Mouse (Mus musculus): ENCODE measurements around the gene Pde8a. TPM values are rescaled to one million over a fixed set of nuclear protein-coding genes. Genes with fewer than 3 reads are reported as not detected.
"Not testable (repeated sequence)": the region's sequence is repeated elsewhere in the genome, so short reads cannot be mapped to it uniquely, and the experiment has no call there.

Gene Pde8a
- polyA plus RNA-seq, 1 experiment from 2014 or later = 6.8 TPM

DNA sequence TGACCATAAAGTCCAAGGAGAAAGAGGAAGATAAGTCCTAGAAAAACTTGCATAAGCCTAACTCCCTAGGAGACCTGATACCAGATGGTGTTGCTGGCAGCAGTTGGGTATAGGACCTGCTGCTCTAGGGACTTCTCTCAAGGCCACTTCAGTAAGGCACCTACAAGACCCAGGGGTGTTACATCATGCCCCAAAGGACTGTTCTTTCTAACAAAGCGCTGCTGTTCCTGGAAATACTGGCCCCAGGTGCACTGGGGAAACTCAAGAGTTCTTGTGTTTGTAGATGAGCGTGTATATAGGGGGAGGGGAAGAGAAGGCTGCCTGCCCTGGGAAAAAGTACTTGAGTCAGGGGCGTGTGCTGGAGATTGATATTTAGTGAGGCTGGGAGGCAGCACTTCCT, 16.6 kb upstream of the Pde8a start:
- H3K36me3 ChIP-seq (ENCODE audit: insufficient read depth) = no peaks in the 10 kb centered on the region
- ATAC-seq (ENCODE audit: insufficient read depth) = peak; percentile 80
- H3K27me3 ChIP-seq (ENCODE audit: insufficient read depth, low read length) = no peaks in the 10 kb centered on the region
- WGBS = 47% methylated on average over 3 of the region's 3 CpGs
- peak; percentile 71 for DNase-seq
- H3K4me3 ChIP-seq (ENCODE audit: low read depth, low read length) = no peak overlapping the region
- peaks cover 18% of the 10 kb centered on the region for H3K4me1 ChIP-seq (ENCODE audit: insufficient read depth)
- H3K9me3 ChIP-seq (ENCODE audit: low read depth, low read length) = no peaks in the 10 kb centered on the region
- H3K4me2 ChIP-seq = no peak overlapping the region
- no peak for TF ChIP-seq CTCF (IDR thresholded peaks at IDR 0.05; ENCODE audit: low read depth)
- peak overlapping the region; percentile 48 for H3K27ac ChIP-seq (ENCODE audit: low read depth)
- H3K9ac ChIP-seq = no peak overlapping the region

DNA sequence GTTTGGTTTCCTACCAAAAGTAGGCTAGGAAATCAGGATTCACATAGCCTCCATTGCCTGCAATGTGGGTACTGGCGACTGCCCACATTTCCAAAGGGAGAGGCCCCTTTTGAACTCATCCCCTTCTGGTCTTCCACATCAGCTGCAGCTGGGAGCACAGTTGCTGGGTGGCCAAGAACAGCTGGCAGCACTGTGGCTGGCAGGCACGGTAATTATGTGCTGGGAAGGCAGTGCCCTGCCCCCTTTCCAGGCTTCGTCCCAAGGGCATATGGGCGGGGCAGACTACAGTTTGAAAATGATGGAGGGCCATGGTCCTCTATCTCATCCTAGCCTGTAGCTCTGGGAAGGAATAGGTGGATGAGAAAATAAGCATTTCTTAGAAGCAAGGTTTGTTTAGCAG, 14.9 kb upstream of the Pde8a start:
- Histone ChIP-seq H3K27me3 (ENCODE audit: insufficient read depth, low read length) (no peaks in the 10 kb centered on the region), H3K4me1 (ENCODE audit: insufficient read depth) (peaks cover 18% of the 10 kb centered on the region), H3K4me3 (ENCODE audit: low read depth, low read length) (no peak overlapping the region), H3K36me3 (ENCODE audit: insufficient read depth) (no peaks in the 10 kb centered on the region), H3K27ac (ENCODE audit: low read depth) (no peak overlapping the region), H3K9ac (no peak overlapping the region), H3K9me3 (ENCODE audit: low read depth, low read length) (no peaks in the 10 kb centered on the region), H3K4me2 (no peak overlapping the region)
- ATAC-seq (ENCODE audit: insufficient read depth) (peak; percentile 60), DNase-seq (peak; percentile 68)
- TF ChIP-seq CTCF (IDR thresholded peaks at IDR 0.05; ENCODE audit: low read depth) = no peak
- 25% methylated on average over 4 of the region's 4 CpGs for WGBS

DNA sequence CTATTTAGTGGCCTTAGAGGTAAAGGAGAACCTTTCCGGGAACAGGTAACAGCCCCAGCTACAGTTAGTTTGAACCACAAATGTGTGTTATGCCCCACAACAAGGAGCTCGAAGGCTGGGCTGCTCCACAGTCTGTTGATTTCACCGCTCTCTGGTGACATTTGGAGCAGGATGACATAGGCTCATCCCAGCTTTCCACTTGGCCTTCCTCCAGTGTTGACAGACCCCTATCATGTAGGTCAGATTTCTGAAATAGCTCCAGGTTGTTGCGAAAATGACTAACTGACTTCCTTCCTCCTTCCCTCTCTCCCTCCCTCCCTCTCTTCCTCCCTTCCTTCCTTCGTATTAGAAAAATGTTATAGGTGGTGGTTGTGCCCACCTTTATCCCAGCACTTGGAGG, 14.3 kb upstream of the Pde8a start:
- Histone ChIP-seq H3K27me3 (ENCODE audit: insufficient read depth, low read length) (no peaks in the 10 kb centered on the region), H3K36me3 (ENCODE audit: insufficient read depth) (no peaks in the 10 kb centered on the region), H3K4me2 (no peak overlapping the region), H3K9ac (no peak overlapping the region), H3K9me3 (ENCODE audit: low read depth, low read length) (no peaks in the 10 kb centered on the region), H3K4me1 (ENCODE audit: insufficient read depth) (peaks cover 18% of the 10 kb centered on the region), H3K27ac (ENCODE audit: low read depth) (no peak overlapping the region), H3K4me3 (ENCODE audit: low read depth, low read length) (no peak overlapping the region)
- peak; percentile 70 for DNase-seq
- ATAC-seq (ENCODE audit: insufficient read depth) = no peak
- WGBS = 36% methylated on average over 5 of the region's 5 CpGs
- no peak for TF ChIP-seq CTCF (IDR thresholded peaks at IDR 0.05; ENCODE audit: low read depth)

DNA sequence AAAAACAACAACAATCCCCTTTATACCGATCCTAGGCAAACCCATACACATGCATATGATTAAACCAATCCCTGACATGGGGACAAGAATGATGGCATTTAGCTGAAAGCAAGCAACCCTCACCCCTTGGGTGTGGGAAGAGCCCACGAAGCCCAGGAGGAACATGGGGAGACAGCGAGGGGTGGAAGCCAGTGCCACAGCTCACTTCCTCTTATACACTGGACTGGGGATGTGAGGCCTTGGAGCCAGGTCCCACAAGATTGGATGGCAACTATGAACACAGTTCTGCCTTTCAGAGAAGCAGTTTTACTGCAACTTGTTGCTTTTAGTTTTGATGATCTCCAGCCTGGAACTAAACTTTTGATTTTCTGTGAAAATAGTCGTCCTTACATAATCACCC, 13.6 kb upstream of the Pde8a start:
- H3K4me3 ChIP-seq (ENCODE audit: low read depth, low read length) = no peak overlapping the region
- H3K4me2 ChIP-seq = no peak overlapping the region
- H3K36me3 ChIP-seq (ENCODE audit: insufficient read depth) = no peaks in the 10 kb centered on the region
- ATAC-seq (ENCODE audit: insufficient read depth) (no peak), DNase-seq (no peak)
- no peaks in the 10 kb centered on the region for H3K27me3 ChIP-seq (ENCODE audit: insufficient read depth, low read length)
- H3K9ac ChIP-seq = no peak overlapping the region
- 43% methylated on average over 4 of the region's 4 CpGs for WGBS
- TF ChIP-seq CTCF (IDR thresholded peaks at IDR 0.05; ENCODE audit: low read depth) = no peak
- no peak overlapping the region for H3K27ac ChIP-seq (ENCODE audit: low read depth)
- no peaks in the 10 kb centered on the region for H3K9me3 ChIP-seq (ENCODE audit: low read depth, low read length)
- H3K4me1 ChIP-seq (ENCODE audit: insufficient read depth) = peaks cover 18% of the 10 kb centered on the region

DNA sequence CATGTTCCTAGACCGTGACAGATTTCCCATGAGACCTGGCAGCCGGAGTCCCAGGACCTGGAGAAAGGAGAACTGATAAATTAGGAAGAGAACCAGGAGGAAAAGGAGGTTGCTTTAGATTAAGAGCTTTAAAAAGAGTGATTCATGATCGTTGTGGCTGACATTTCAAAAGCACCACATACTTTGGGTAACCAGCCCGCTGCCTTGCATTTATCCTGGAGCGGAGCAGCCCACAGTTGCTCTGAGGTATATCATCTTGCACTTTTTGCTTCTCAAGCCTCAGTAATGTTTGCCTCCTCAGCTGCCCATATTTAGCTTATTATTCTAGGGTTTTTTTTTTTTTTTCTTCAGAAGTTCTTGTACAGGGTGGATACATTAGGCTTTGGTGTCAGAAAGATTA, 11.0 kb upstream of the Pde8a start:
- 42% methylated on average over 5 of the region's 5 CpGs for WGBS
- no peak overlapping the region for H3K4me2 ChIP-seq
- no peak overlapping the region for H3K9ac ChIP-seq
- no peaks in the 10 kb centered on the region for H3K27me3 ChIP-seq (ENCODE audit: insufficient read depth, low read length)
- peaks cover 18% of the 10 kb centered on the region for H3K4me1 ChIP-seq (ENCODE audit: insufficient read depth)
- no peaks in the 10 kb centered on the region for H3K36me3 ChIP-seq (ENCODE audit: insufficient read depth)
- H3K9me3 ChIP-seq (ENCODE audit: low read depth, low read length) = no peaks in the 10 kb centered on the region
- ATAC-seq (ENCODE audit: insufficient read depth) (no peak), DNase-seq (no peak)
- TF ChIP-seq CTCF (IDR thresholded peaks at IDR 0.05; ENCODE audit: low read depth) = no peak
- no peak overlapping the region for H3K27ac ChIP-seq (ENCODE audit: low read depth)
- no peak overlapping the region for H3K4me3 ChIP-seq (ENCODE audit: low read depth, low read length)

DNA sequence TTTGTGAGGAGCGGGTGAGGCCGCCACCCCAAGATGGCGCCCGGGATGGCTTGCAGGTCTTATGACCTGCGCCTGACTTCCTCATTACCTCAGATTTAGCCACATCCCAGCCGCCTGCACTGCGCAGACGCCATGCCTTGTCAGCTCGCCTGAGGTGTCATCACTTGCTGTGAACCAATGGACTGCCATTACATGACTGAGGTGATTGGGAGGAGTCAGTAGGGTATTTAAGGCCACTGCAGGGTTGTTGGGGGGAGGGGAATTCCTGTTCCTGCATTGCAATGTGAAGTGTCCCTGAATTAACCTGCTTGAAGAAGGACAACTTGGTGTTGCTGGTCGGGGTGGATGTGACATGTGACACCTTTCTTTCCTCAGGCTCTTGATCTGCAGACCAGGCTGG, 9.8 kb upstream of the Pde8a start:
- WGBS = 84% methylated on average over 10 of the region's 10 CpGs
- ATAC-seq (ENCODE audit: insufficient read depth); H3K36me3 ChIP-seq (ENCODE audit: insufficient read depth); H3K27ac ChIP-seq (ENCODE audit: low read depth); H3K4me2 ChIP-seq; DNase-seq; H3K9ac ChIP-seq; H3K27me3 ChIP-seq (ENCODE audit: insufficient read depth, low read length); H3K4me3 ChIP-seq (ENCODE audit: low read depth, low read length); H3K4me1 ChIP-seq (ENCODE audit: insufficient read depth); H3K9me3 ChIP-seq (ENCODE audit: low read depth, low read length): not testable (repeated sequence)

DNA sequence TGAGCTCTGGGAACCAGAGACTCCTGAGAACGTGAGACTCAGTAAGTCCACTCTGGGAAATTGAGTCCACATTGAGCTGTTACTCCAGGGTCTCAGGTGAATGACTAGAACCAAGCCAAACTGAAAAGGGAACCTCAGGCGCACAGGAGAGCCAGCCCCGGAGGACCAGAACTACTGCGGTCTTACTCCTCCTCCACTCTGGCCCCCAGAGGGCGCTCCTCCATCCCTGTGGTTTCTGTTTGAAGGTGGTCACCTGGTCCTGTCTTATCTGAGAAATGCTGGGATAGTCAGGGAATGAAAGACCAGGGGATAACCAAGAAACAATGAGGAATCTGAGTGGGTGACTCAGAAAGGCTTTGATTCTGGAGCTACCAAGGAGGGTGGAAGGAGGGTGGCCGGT, 4.5 kb upstream of the Pde8a start:
- DNase-seq (peak; percentile 75), ATAC-seq (ENCODE audit: insufficient read depth) (no peak)
- H3K9me3 ChIP-seq (ENCODE audit: low read depth, low read length) = no peaks in the 10 kb centered on the region
- H3K4me3 ChIP-seq (ENCODE audit: low read depth, low read length) = no peak overlapping the region
- no peaks in the 10 kb centered on the region for H3K36me3 ChIP-seq (ENCODE audit: insufficient read depth)
- H3K9ac ChIP-seq = no peak overlapping the region
- peak; percentile 70 for TF ChIP-seq CTCF (IDR thresholded peaks at IDR 0.05; ENCODE audit: low read depth)
- WGBS = 18% methylated on average over 6 of the region's 6 CpGs
- H3K4me1 ChIP-seq (ENCODE audit: insufficient read depth) = no peaks in the 10 kb centered on the region
- H3K4me2 ChIP-seq = 0 out of 2 replicates have a peak overlapping the region, but pooled peaks have one; percentile 12
- peak overlapping the region; percentile 36; the same call in 1 of the 2 replicates for H3K27ac ChIP-seq (ENCODE audit: low read depth)
- peaks cover 40% of the 10 kb centered on the region for H3K27me3 ChIP-seq (ENCODE audit: insufficient read depth, low read length)

All from lung, embryonic 14.5 days (tissue).